Mouse (Mus musculus) kidney, adult 2 months (tissue): ENCODE measurements around the gene Irs3.

Experiments used
- CTCF ChIP-seq: fragments of 200-500 bp; conservative IDR thresholded peaks from 2 replicates; pipeline ENCODE4 v1.5.1; 2011; ENCODE audit warnings: low read depth, mild to moderate bottlenecking, control low read depth, low read length, moderate library complexity, mixed read lengths; ENCODE audit not compliant: insufficient read depth, insufficient read length
- POLR2A ChIP-seq: fragments of 200-500 bp; IDR thresholded peaks from one replicate; pipeline ENCODE4 v1.6.1; 2011; ENCODE audit warnings: low read depth, low read length, control low read depth

DNA sequence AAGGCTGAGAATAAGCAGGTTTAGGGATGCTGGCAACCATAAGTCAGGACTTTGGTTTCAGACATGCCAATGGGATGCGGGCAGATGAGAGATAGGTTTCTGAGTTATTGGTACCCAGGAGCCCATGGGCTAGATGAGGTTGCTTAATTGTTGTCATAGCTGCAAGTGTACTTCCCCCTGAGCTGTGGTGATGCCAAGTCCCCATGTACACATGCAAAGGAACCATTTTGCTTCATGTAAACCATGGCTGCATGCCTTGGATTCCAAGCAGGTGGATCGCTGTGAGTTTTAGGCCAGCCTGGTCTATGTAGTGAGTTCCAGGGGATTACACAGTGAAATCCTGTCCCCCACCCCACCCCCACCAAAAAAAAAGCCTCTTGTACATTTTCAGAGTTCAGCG is 40.1 kb upstream of the Irs3 start:
- TF ChIP-seq CTCF (no peak), POLR2A (no peak)
